Mouse (Mus musculus) limb, embryonic 15.5 days (tissue): ENCODE results near the gene Greb1. TPM values are rescaled to one million over a fixed set of nuclear protein-coding genes. Genes with fewer than 3 reads are reported as not detected.
A peak's percentile ranks its signal among the peaks of the same experiment; 100 is the strongest.

Source experiments
- ATAC-seq: fragments of 200-750 bp; cut with Nextera tagmentation; 2 replicates; pipeline ENCODE4 v1.8.0; 2017; ENCODE audit warnings: low read depth, moderate TSS enrichment; ENCODE audit not compliant: insufficient number of reproducible peaks, low FRiP score, low TSS enrichment
- H3K27ac ChIP-seq: fragments of 300-500 bp; sonication (generic); 2 replicates; pipeline ENCODE4 v1.5.1; 2015; ENCODE audit warnings: moderate library complexity, mild to moderate bottlenecking, inconsistent platforms
- H3K27me3 ChIP-seq: fragments of 300-500 bp; sonication (generic); 2 replicates; pipeline ENCODE4 v1.6.1; 2015; ENCODE audit warnings: inconsistent platforms
- H3K36me3 ChIP-seq: fragments of 300-500 bp; sonication (generic); 2 replicates; pipeline ENCODE4 v1.6.1; 2015; ENCODE audit warnings: inconsistent platforms
- H3K4me1 ChIP-seq: fragments of 300-500 bp; sonication (generic); 2 replicates; pipeline ENCODE4 v1.6.1; 2015; ENCODE audit warnings: inconsistent platforms
- H3K4me2 ChIP-seq: fragments of 300-500 bp; sonication (generic); 2 replicates; pipeline ENCODE4 v1.6.1; 2015; ENCODE audit warnings: mild to moderate bottlenecking, inconsistent platforms
- H3K4me3 ChIP-seq: fragments of 300-500 bp; sonication (generic); 2 replicates; pipeline ENCODE4 v1.5.1; 2015; ENCODE audit warnings: mild to moderate bottlenecking, inconsistent platforms
- H3K9ac ChIP-seq: fragments of 300-500 bp; sonication (generic); 2 replicates; pipeline ENCODE4 v1.6.1; 2015; ENCODE audit warnings: inconsistent platforms
- H3K9me3 ChIP-seq: fragments of 300-500 bp; sonication (generic); 2 replicates; pipeline ENCODE4 v1.6.1; 2016; ENCODE audit warnings: inconsistent platforms
- WGBS: fragments of 180-500 bp; shearing (Covaris S2); methylation state at CpG from one replicate; pipeline ENCODE4 v1.1.7; 2015; 5-methylcytosine and 5-hydroxymethylcytosine counted together
- polyA plus RNA-seq: library from polyadenylated mRNA; unstranded; fragments of >200 nt; fragmentation: Nextera tagmentation; extraction: Ambion mirVana; gene quantifications from 2 replicates; pipeline ENCODE4 v1.2.1, GENCODE M21; 2015

Gene Greb1
- 0.81 and 0.99 TPM in 2 replicates for polyA plus RNA-seq

GRCm38 (mm10) chr12:16800259-16800958, at the start of gene Greb1:
Gene Greb1, minus strand, starts transcription at chr12:16800886.
- Histone ChIP-seq H3K4me2 (peak within 1 kb of the TSS; percentile 93), H3K4me1 (peaks cover 17% of the 10 kb centered on the region), H3K27me3 (peaks cover 24% of the 10 kb centered on the region), H3K9me3 (no peaks in the 10 kb centered on the region), H3K4me3 (peak within 1 kb of the TSS; percentile 48), H3K9ac (peak within 1 kb of the TSS; percentile 35), H3K27ac (no peak within 1 kb of the TSS), H3K36me3 (no peaks in the 10 kb centered on the region)
- ATAC-seq: peak; percentile 38; the same call in 1 of the 2 replicates
- WGBS: under 1% methylated on average over 45 of the region's 53 CpGs

- ATAC-seq: no peak
- Histone ChIP-seq H3K9ac (no peak overlapping the region), H3K9me3 (no peaks in the 10 kb centered on the region), H3K36me3 (no peaks in the 10 kb centered on the region), H3K4me3 (no peak overlapping the region), H3K27me3 (no peaks in the 10 kb centered on the region), H3K4me2 (no peak overlapping the region), H3K27ac (no peak overlapping the region), H3K4me1 (peaks cover 10% of the 10 kb centered on the region)
- 57% methylated on average over 2 of the region's 2 CpGs for WGBS
These were observed 49.1 kb upstream of the Greb1 start for GRCm38 (mm10) chr12:16849821-16850220.

GRCm38 (mm10) chr12:16848501-16848900, 47.8 kb upstream of the Greb1 start:
- Histone ChIP-seq H3K4me3 (no peak overlapping the region), H3K36me3 (no peaks in the 10 kb centered on the region), H3K4me2 (no peak overlapping the region), H3K27me3 (no peaks in the 10 kb centered on the region), H3K4me1 (peaks cover 14% of the 10 kb centered on the region), H3K9ac (no peak overlapping the region), H3K9me3 (no peaks in the 10 kb centered on the region), H3K27ac (no peak overlapping the region)
- WGBS: 74% methylated on average over 2 of the region's 2 CpGs
- ATAC-seq: no peak

- H3K4me1 ChIP-seq: peaks cover 14% of the 10 kb centered on the region
- ATAC-seq: no peak
- no peak overlapping the region for H3K4me3 ChIP-seq
- H3K36me3 ChIP-seq: no peaks in the 10 kb centered on the region
- no peak overlapping the region for H3K9ac ChIP-seq
- no peaks in the 10 kb centered on the region for H3K9me3 ChIP-seq
- H3K27me3 ChIP-seq: no peaks in the 10 kb centered on the region
- no peak overlapping the region for H3K4me2 ChIP-seq
- WGBS: 71% methylated on average over 4 of the region's 4 CpGs
- H3K27ac ChIP-seq: no peak overlapping the region
These were observed 46.6 kb upstream of the Greb1 start for GRCm38 (mm10) chr12:16847204-16847792.

- no peak overlapping the region for H3K4me2 ChIP-seq
- peak overlapping the region; percentile 1; the same call in 1 of the 2 replicates for H3K27ac ChIP-seq
- 41% methylated on average over 14 of the region's 14 CpGs for WGBS
- no peak overlapping the region for H3K4me3 ChIP-seq
- no peak for ATAC-seq
- H3K4me1 ChIP-seq: 0 out of 2 replicates have a peak, but pooled peaks cover 7% of the 10 kb centered on the region
- H3K36me3 ChIP-seq: no peaks in the 10 kb centered on the region
- H3K27me3 ChIP-seq: no peaks in the 10 kb centered on the region
- no peaks in the 10 kb centered on the region for H3K9me3 ChIP-seq
- H3K9ac ChIP-seq: no peak overlapping the region
These were observed 44.2 kb upstream of the Greb1 start for GRCm38 (mm10) chr12:16844623-16845592.

GRCm38 (mm10) chr12:16840842-16841782, 40.4 kb upstream of the Greb1 start:
- Histone ChIP-seq H3K4me3 (no peak overlapping the region), H3K27me3 (no peaks in the 10 kb centered on the region), H3K36me3 (no peaks in the 10 kb centered on the region), H3K4me2 (no peak overlapping the region), H3K27ac (no peak overlapping the region), H3K9ac (no peak overlapping the region), H3K9me3 (no peaks in the 10 kb centered on the region), H3K4me1 (0 out of 2 replicates have a peak, but pooled peaks cover 7% of the 10 kb centered on the region)
- WGBS: 65% methylated on average over 8 of the region's 8 CpGs
- no peak for ATAC-seq

GRCm38 (mm10) chr12:16837766-16838165, 37.1 kb upstream of the Greb1 start:
- WGBS: 84% methylated on average over 4 of the region's 4 CpGs
- no peak for ATAC-seq
- no peaks in the 10 kb centered on the region for H3K9me3 ChIP-seq
- H3K36me3 ChIP-seq: no peaks in the 10 kb centered on the region
- H3K4me2 ChIP-seq: no peak overlapping the region
- no peak overlapping the region for H3K27ac ChIP-seq
- H3K4me3 ChIP-seq: no peak overlapping the region
- no peak overlapping the region for H3K9ac ChIP-seq
- no peaks in the 10 kb centered on the region for H3K4me1 ChIP-seq
- H3K27me3 ChIP-seq: no peaks in the 10 kb centered on the region

- H3K9ac ChIP-seq: no peak overlapping the region
- no peaks in the 10 kb centered on the region for H3K36me3 ChIP-seq
- H3K27ac ChIP-seq: no peak overlapping the region; the same call in 1 of the 2 replicates
- ATAC-seq: no peak
- no peak overlapping the region for H3K4me2 ChIP-seq
- H3K9me3 ChIP-seq: no peaks in the 10 kb centered on the region
- H3K27me3 ChIP-seq: no peaks in the 10 kb centered on the region
- no peak overlapping the region for H3K4me3 ChIP-seq
- no peaks in the 10 kb centered on the region for H3K4me1 ChIP-seq
- WGBS: 48% methylated on average over 9 of the region's 9 CpGs
These were observed 35.5 kb upstream of the Greb1 start for GRCm38 (mm10) chr12:16836188-16836587.

- no peaks in the 10 kb centered on the region for H3K9me3 ChIP-seq
- H3K27me3 ChIP-seq: no peaks in the 10 kb centered on the region
- H3K4me2 ChIP-seq: no peak overlapping the region
- H3K4me1 ChIP-seq: no peaks in the 10 kb centered on the region
- H3K4me3 ChIP-seq: no peak overlapping the region
- 0 out of 2 replicates have a peak, but pooled peaks cover 2% of the 10 kb centered on the region for H3K36me3 ChIP-seq
- 46% methylated on average over 11 of the region's 11 CpGs for WGBS
- H3K9ac ChIP-seq: no peak overlapping the region
- ATAC-seq: no peak
- no peak overlapping the region for H3K27ac ChIP-seq
These were observed 34.0 kb upstream of the Greb1 start for GRCm38 (mm10) chr12:16834701-16835100.

- no peaks in the 10 kb centered on the region for H3K9me3 ChIP-seq
- H3K4me1 ChIP-seq: no peaks in the 10 kb centered on the region
- WGBS: 80% methylated on average over 4 of the region's 4 CpGs
- H3K4me3 ChIP-seq: no peak overlapping the region
- H3K27me3 ChIP-seq: no peaks in the 10 kb centered on the region
- H3K36me3 ChIP-seq: peaks cover 29% of the 10 kb centered on the region
- ATAC-seq: no peak
- H3K27ac ChIP-seq: no peak overlapping the region
- no peak overlapping the region for H3K9ac ChIP-seq
- no peak overlapping the region for H3K4me2 ChIP-seq
These were observed 30.4 kb upstream of the Greb1 start for GRCm38 (mm10) chr12:16831071-16831470.

- Histone ChIP-seq H3K27ac (no peak overlapping the region), H3K9me3 (no peaks in the 10 kb centered on the region), H3K36me3 (peaks cover 41% of the 10 kb centered on the region), H3K27me3 (no peaks in the 10 kb centered on the region), H3K4me2 (no peak overlapping the region), H3K4me3 (no peak overlapping the region), H3K4me1 (no peaks in the 10 kb centered on the region), H3K9ac (no peak overlapping the region)
- 85% methylated on average over 2 of the region's 2 CpGs for WGBS
- ATAC-seq: no peak
These were observed 29.1 kb upstream of the Greb1 start for GRCm38 (mm10) chr12:16829785-16830184.
